Mouse (Mus musculus) liver, adult (tissue): ENCODE measurements around the gene H2-T22.
"Not testable (repeated sequence)": the region's sequence is repeated elsewhere in the genome, so short reads cannot be mapped to it uniquely, and the experiment has no call there.

Source experiments
- GATA4 ChIP-seq: IDR thresholded peaks from 2 replicates; pipeline ENCODE4 v1.6.1; 2014; ENCODE audit warnings: mild to moderate bottlenecking, low read length; ENCODE audit not compliant: insufficient replicate concordance

Gene H2-T22

DNA sequence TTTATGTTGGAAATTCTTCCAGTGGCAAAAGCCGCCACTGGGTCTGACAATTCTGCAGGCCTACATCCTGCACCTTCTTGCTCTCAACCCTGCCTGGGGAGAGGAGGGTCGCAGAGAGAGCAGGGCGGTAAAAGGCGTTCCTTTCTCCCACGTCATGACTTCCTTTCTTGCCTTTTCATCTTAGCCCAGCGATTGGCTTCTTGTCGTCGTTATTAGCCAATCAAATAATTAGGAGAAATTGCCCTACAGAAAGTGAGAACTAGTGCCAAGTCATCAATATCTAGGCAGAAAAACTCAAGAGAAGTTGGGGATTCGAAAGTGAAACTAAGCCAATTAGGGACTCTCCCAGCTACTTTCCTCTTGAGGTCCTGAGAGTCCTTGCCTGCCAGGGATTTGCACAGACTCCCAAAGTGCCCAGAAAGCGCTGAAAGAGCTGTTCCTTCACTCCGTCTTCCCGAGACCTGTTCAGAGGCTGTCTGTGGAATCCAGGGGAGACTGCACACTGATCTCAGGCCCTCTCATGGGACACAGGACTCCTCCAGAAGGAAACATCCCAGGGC, at the start of gene H2-T22, which contains the start of gene Gm6034:
TSS of gene H2-T22 (minus strand) at position 138 of the 560 bp plus-strand sequence.
TSS of gene Gm6034 (plus strand) at position 352 of the 560 bp plus-strand sequence.
- not testable (repeated sequence) for TF ChIP-seq GATA4

DNA sequence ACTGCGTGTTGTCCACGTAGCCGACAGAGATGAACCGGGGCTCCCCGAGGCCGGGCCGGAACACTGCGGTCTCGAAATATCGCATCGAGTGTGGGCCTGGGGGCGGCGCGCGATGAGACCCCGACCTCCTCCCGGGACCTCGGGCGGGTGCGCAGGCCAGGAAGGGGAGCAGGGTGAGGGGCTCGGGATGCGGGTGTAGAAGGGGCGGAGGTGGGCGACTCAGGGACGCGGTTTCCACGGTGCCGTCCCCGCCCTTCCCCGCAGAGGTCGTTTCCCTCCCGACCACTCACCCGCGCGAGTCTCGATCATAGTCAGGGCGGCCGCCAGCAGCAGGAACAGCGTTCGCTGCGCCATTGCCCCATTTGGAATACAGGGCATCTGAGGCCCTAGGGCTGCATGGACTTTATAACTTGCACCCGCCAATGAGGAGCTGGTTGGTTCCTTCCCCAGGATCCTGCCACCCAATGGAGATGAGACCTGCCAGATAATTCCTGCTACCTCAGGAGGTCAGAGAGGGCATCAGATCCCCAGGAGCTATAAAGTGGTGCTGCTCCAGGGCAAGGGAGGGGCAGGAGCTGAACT, 41.4 kb upstream of the H2-T22 start:
- no peak for TF ChIP-seq GATA4

DNA sequence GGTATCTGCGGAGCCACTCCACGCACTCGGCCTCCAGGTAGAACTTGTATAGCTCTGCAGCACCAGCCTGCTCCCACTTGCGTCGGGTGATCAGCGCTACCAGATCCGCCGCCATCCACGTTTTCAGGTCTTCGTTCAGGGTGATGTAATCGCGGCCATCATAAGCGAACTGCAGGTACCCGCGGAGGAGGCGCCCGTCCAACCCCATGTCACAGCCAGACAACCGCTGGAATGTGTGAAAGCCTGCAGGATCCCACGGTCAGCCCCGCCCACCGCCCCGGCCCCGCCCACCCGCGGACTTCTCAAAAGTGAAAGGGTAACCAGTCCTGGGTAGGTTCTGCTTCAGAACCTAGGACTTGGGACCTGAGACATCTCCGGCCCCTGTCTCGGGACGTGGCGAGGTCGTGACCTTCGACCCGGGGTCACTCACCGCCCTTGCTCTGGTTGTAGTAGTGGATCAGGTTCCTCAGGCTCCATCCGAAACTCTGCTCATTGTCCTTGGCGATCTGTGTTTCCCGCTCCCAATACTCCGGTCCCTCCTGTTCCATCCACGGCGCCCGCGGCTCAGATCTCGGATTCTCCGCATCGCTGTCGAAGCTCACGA, 40.8 kb upstream of the H2-T22 start:
- no peak for TF ChIP-seq GATA4

DNA sequence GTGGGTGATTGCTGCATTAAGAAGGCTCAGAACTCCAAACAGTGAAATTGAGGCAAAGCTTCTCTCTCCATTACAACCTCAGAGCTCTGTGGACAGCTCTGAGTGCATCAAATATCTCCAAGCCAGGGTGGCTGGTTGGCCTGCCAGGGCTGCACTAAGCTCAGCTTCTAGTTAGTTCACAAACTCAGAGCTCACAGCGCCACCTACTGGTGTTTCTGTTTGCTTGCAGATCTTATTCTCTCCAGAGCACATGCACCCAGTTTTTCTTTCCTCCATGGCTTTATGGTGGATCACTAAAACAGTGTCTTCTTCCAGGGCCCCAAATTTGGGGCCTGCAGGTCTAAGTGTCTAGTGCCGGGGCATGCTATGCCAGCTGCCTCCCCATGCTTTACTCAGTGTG, 18.3 kb upstream of the H2-T22 start:
- no peak for TF ChIP-seq GATA4

DNA sequence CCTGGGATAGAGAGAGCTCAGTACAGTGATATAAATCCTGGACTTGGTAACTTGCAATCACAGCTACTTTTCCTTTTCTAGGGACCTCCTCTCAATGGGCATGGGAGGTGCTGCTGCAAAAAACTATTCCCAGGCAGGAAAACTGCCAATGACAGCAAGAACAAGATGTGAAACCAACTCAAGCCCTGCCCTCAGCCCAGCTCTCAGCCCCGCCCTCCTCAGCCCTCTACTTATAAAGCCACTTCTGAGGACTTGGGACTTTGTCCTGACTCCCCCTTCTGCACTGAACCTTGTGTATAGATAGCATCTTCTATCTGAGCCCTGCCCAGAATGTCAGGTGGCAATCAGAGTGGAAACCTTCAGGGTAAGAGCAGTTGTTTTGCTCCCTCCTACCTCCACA, 15.8 kb upstream of the H2-T22 start, which contains the start of gene Gm11127:
TSS of gene Gm11127 (minus strand) at position 10 of the 400 bp plus-strand sequence.
- TF ChIP-seq GATA4 = not testable (repeated sequence)

DNA sequence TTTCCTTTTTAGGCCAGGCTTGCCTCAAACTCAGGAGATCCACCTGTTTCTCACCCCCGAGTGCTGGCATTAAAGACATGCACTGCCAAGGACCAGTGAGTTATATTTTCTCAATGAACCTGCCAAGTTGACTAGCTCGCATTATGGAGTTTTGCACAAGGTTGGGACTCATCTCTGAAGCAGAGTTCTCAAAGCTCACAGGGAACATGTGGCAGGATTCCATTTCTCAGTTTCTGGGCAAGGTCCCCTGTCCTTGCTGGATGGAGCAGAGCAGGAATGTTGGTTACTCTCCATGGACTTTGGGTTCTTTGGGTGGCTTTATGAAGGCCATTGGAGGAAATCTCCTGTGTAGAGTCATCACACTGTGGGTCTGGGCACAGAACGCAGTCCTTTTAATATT, 739 bp upstream of the H2-T22 start:
- no peak for TF ChIP-seq GATA4

DNA sequence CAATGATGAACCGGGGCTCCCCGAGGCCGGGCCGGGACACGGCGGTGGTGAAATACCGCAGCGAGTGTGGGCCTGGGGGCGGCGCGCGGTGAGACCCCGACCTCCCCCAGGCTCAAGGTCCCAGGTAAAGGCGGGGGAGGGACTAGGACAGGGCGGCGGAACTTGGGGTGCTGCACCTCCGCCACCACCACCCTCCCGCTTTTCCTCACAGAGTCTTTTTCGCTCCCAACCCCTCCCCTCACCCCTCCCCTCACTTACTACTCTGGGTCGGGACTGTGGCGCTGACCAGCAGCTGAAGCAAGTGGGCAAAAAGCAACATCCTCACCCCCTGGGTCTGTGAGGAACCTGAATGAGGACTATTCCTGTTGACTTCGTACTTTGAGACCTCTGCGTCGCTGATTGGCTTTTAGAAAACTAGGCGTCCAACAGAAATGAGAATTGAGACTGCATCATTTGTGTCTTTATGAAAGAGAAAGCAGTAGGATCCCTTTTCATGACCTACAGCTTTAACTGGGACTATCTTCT, 10.1 kb downstream of the H2-T22 start, which contains the start of gene H2-T23:
TSS of gene H2-T23 (minus strand) at position 505 of the 525 bp plus-strand sequence.
- not testable (repeated sequence) for TF ChIP-seq GATA4

DNA sequence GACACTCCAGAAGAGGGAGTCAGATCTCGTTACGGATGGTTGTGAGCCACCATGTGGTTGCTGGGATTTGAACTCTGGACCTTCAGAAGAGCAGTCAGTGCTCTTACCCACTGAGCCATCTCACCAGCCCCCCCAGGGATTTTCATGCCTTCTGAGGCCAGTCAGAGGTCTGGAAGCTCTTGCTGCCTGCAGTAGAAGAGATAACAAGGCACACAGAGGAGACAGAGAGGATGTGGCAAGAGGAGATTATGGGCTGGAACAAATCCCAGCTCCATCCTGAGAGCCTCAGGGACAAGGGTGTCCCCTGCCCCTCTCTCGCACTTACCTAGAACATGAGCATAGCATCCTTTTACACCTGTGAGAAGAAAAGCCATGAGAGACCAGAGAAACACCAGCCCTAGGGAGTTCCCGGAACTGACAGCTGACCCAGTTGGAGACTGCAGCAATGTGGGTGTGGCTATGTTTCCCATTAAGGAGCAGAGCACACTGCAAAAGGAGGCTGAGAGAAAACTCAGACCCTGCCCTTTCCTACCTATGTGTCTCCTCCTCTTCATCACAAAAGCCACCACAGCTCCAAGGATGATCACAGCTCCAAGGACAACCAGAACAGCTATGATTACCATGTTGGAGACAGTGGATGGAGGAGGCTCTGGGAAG, 12.4 kb downstream of the H2-T22 start:
- peak; percentile 60; the same call in 1 of the 2 replicates for TF ChIP-seq GATA4

DNA sequence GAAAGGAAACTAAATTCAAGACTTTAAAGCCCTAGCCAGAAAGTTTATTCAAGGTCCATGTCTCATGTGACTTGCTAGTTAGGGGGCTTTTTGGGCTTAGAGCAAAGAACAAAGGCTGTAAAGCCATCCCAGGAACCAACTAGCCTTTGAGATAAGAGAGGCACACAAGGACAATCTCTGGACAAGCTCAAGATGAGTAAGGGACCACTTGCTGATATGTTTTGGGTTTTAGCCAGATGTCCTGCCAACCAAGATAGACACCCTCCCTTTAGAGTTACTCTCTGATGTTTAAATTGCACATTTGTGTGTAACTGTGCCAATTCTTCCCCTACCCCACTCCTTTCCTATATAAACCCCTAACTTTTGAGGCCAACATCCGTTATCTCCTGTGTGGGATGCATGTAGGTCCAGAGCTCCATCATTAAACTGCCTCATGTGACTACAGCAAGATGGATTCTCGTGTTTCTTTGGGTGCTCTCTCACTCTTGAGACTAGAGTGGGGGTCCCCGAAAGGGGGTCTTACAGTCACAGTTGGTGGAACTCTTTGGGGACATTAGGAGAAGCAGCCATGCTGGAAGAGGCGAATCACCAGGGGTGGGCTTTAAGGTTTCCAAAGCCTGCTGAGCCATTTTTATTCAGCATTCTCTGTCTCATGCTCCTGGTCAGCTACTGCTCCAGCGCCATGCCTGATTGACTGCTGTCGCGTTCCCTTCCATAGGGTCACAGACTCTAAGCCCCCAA, 13.5 kb downstream of the H2-T22 start:
- TF ChIP-seq GATA4 = no peak

DNA sequence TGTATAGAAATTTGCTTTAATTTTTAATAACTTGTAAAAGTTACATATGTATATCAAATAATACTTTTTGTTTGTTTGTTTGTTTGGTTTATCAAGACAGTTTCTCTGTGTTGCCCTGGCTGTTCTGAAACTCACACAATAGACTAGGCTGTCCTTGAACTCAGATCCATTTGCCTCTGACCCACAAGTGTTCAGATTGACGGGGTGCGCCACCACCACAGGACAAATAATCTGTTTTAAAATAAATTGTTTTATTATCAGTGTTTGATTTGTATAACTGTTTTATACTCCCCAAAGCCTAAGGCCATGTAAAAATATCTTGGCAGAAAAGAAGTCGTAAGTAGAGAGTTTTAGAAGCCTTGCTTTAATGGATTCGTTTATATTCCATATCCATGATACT, 14.9 kb downstream of the H2-T22 start:
- TF ChIP-seq GATA4 = no peak

DNA sequence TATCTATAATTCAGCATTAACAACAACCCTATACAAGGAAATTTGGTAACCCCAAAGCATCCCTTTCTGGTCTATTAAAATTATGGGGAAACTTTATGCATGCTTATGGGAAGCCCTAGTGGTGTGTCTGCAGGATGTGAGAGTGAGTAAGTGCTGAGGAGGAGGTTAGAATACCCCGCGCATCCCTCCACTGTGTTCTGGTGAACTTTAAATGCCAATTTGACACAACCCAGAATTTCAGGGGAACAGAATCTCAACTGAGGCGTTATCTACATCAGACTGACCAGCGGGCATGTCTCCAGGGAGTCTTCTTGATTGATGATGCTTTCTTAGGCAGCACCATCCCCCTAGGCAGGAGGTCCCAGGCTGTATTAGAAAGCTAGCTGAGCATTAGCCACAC, 16.6 kb downstream of the H2-T22 start:
- no peak for TF ChIP-seq GATA4

DNA sequence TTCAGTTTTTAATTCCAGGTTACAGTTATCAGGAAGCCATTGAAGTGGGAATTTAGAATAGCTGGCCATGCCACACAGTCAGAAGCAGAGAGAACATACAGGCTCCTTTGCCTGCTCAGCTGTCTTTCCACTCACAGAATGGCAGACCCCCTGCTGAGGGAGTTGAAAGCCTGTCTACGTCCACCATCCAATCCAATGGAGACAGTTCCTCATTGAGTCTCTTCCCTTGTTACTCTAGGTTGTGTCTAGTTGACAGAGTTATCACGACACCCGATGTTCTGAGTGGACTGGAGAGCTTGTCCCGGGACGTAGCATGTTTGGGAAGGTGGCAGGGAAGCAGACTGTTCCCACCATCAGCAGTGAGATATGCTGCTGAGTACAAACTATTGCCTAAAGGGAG, 17.4 kb downstream of the H2-T22 start:
- TF ChIP-seq GATA4 = peak; percentile 75; the same call in 1 of the 2 replicates

DNA sequence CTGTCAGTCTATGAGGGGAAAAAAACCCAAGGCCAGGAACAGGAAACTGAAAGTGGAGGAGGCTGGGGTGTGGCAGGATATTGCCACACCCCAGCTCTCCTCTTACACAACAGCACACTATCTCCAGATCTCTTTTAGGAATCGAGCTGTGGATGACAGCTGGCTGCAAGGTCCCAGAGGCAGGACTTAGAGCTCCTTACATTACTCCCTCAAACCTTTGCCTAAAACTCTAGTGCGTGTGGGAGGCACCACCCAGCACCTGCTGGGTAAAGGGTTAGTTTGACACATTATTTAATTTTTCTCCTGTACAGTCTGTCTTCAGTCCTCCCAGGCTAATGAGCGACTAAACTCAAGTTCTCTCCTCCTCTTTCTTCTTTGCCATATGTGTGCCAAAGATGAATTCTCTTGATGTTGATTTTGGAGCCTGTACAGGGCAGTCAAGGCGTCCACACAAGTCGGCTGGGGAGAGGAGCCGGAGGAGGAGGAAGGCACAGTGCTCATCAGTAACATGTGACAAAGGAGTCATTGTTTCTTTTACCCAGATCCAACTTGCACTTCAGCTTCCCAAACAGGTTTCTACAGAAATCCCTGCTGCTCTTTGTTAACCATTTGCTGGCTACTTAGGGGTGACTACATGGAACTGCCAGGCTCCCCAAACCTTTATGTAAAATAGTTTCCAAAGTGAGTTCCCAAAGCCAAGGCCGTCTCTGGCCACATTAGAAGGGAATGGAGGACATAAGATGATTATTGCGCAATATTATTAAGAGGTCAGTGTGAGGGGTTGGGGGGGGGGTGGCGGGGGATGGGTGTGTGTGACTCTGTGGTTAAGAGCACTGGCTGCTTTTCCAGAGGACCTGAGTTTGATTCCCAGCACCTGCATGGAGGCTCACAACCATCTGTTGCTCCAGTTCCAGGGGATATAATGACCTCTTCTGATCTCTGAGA, 18.6 kb downstream of the H2-T22 start:
- TF ChIP-seq GATA4 = peak; percentile 66; the same call in 1 of the 2 replicates

DNA sequence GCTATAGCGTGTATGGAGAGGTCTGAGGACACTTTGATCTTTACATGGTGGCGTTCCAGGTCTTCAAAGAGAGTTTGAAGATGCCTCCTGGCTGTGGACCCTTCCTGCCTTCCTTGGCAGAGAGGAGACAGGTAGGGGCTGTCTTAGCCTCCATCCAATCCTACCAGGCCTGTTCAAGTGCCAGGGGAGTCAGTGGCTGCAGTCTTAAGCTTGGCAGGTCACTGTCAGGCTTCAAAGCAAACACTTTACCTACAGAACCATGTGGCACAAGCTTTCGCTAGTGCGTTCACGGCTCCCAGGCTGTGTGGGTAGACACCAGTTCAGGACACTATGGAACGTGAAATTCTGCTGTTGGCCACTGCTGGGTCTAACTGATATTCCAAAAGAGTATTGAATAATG, 19.6 kb downstream of the H2-T22 start:
- TF ChIP-seq GATA4 = no peak
